Mouse (Mus musculus): ENCODE data around the gene Lta.

The Lta gene

GRCm38 (mm10) chr17:35205380-35205769 lies 224 bp upstream of the Lta start:
- no peak for DNase-seq

GRCm38 (mm10) chr17:35202442-35202841 lies 2.7 kb downstream of the Lta start:
- DNase-seq, result no peak

- peak in 1 of 2 experiments; percentile 44 for DNase-seq
These were observed 3.4 kb downstream of the Lta start, which contains the start of gene Tnf for GRCm38 (mm10) chr17:35201787-35202186. TSS of gene Tnf (minus strand) at chr17:35202007.

GRCm38 (mm10) chr17:35201128-35201527 lies 4.0 kb downstream of the Lta start:
- DNase-seq, result no peak

- no peak for DNase-seq
These were observed 4.8 kb downstream of the Lta start for GRCm38 (mm10) chr17:35200398-35200797.

DNA sequence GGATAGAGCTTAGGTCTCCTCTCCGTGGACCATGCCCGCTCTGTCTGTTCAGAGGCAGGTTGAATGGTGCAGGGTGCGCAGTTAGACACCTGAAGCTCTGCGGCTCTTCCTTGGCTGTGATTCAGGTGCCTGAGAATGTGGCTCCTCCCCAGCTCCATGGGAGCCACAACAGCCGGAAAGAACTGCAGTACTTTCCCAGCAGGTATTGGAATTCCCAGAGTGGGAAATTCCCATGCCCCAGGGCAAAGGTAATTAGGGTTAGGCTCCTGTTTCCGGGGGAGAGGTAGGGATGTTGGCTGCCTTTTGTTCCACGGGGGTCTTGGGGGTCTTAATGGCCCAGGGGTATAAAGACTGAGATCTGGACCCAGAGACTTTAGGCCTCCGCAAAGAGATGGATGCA lies 6.2 kb downstream of the Lta start:
- DNase-seq, result no peak

DNA sequence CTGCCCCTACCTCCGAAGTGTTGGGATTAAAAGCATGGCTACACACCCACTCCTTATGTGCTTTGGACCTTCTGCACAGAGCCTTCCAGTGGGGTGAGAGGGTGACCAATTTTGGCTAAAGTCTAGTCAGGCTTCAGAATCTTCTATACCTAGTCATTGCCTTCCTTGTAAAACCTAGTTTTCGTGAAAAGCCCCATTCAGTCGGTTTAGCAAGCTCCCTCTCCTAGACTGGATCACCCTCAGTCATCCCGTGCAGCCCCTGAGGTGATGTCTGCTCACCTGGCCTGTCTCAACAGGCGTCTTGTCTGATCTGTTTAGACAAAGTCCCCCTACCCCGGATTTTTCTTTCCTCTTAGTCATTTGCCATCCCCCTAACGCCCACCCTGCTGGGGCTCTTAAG lies 7.1 kb downstream of the Lta start:
- no peak for DNase-seq

GRCm38 (mm10) chr17:35197126-35197525 lies 8.0 kb downstream of the Lta start:
- DNase-seq, result no peak

DNA sequence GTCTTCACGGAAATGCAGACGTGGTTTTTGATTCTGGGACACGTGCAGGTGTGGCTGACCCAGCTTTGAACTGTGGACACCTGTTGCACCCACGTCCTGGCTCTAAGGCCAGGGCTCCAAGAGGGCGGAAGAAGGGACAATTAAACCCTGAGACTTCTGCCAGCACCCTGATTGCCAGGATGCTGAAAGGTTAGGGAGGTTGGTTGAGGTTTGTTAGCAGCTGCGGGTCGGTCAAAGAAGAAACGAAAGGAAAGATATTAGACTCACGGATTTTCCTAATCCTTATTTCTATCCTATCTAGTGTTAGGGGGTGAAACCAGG lies 8.9 kb downstream of the Lta start:
- DNase-seq, result no peak

- DNase-seq, result peak; percentile 48 to 74
These were observed 9.4 kb downstream of the Lta start for GRCm38 (mm10) chr17:35195631-35196320.

DNA sequence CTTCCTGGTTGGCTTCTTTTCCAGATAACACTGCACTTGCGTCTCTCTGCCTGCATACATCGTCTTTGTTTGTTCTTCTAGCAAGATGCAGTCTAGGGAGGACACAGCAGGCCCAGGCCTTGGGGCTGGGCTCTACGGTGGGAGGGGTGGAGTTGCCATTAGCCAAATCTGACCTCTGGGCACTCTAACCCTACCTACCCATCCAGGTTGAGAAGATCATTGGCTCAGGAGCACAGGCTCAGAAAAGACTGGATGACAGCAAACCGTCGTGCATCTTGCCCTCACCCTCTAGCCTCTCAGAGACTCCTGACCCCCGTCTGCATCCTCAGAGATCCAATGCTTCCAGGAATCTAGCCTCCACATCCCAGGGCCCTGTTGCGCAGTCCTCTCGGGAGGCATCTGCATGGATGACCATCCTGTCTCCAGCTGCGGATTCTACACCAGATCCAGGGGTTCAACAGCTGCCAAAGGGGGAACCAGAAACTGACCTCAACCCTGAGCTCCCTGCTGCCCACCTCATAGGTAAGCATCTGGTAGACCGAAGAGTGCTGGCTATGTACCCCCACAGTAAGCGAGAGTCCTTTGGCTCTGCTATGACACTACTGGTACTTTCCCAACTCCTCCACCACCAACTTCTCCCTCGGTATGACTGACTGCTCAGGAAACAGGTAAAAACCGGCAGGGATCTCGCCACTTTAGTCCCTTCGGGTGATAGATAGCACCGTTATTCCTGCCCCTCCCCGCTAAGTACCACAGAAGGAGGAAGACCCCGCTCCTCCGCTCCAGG lies 10.1 kb downstream of the Lta start:
- no peak for DNase-seq

DNA sequence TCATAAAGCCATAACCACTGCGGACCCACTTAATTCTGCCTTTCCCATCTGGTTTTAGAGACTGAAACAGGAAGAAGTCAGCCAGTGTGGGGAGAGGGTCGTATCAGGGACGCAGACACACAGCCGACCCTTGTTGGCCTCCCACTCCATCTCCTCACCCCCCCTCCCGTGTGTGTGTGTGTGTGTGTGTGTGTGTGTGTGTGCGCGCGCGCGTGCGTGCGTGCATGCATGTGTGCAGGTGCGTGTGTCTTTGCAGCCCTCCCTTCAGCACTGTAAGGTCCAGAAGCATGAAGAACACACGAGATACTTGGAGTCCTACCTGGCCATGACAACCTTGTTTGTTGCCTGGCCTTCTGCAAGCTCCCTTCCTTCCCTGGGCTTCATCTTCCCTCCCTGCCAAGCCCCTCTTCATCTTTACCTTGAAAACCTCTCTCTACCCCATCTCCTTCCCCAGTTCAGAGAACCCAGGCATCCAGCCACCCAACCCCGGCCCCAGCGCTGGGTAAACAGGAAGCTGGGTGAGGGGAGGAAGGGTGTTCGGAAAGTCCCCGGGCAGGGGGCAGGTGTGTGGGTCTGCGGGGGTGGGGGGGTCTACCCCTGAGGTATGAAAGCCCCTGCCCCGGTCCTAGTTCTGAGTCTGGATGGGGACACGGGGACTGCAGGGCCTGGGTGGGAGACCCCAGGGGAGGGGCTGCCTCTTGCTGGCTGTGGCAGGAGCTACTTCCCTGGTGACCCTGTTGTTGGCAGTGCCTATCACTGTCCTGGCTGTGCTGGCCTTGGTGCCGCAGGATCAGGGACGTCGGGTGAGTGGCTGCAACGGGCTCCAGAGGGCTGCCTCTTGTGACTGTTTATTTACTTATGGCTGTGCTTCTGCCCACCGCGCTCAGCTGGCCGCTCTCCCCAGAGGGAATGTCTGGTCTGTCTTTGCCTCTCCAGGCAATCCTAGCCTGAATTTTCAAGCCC lies 11.0 kb downstream of the Lta start, which contains the start of gene Ltb:
TSS of gene Ltb (plus strand) at position 559 of the 963 bp plus-strand sequence.
- no peak for DNase-seq

DNA sequence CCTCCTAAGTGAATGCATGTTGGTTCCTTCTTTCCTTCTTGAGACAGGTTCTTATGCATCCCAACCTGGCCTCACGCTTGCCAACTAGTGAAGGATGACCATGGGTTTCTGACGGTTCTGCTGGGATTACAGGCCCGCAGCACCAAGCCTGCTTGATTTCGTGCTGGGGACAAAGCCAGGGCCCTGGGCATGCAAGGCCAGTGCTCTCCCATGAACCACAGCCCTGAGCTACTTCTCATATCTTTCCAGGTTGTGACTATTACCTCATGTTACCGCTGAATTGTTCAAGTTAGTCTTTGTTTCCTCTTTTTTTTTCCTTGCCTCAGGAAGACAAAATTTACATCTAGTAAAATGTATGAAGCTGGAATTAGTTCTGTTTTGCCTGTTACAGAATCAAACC lies 12.2 kb downstream of the Lta start:
- DNase-seq, result no peak

DNA sequence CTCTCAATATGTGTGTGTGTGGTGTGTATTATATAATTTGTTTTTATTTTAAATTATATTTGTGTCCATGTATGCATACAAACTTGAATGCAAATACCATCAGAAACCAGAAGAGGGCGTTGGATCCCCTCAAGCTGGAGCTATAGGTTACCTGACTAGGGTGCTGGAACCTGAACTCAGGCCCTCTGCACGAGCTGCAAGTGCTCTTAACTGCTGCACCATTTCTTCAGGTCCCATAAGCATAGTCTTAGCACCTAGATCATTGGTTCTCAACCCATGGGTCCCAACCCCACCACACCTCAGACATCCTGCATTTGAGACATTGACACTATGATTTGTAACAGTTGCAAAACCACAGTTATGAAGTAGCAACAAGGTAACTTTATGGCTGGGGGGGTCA lies 13.4 kb downstream of the Lta start:
- DNase-seq, result no peak

GRCm38 (mm10) chr17:35190096-35190495 lies 15.1 kb downstream of the Lta start:
- no peak for DNase-seq

GRCm38 (mm10) chr17:35189186-35189585 lies 16.0 kb downstream of the Lta start:
- no peak for DNase-seq

DNA sequence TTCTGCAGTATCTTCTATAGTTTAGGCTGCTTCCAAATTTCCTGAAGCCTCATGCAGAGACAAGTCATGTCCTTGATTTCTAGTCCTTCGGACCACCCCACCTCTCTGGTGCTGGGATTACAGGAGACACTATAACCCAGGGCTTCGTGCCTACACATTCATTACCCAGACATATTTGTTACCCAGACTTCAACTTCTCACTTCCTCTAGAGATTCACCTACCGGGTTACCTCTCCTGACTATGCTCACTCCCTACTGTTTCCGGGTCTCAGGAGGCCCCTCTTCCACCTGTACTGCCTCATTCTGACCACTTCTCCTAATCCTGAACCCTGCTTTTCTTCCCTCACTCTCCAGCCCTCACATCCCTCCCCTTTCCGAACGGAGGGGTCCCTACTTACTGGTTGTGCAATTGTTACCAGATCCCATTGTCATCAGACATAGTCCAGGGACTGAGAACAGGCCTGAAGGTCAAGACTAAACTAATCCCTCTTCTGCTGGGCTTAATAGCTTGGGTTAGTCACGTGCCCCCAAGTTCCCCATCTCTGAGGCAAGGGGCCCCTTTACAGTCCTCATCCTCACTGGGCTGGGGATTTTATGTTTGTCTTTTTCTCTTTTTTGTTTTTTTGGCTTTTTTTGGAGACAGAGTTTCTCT lies 17.1 kb downstream of the Lta start, which contains the start of gene Lst1:
TSS of gene Lst1 (minus strand) at position 481 of the 652 bp plus-strand sequence.
- DNase-seq, result no peak

- no peak for DNase-seq
These were observed 17.8 kb downstream of the Lta start for GRCm38 (mm10) chr17:35187345-35187744.

DNA sequence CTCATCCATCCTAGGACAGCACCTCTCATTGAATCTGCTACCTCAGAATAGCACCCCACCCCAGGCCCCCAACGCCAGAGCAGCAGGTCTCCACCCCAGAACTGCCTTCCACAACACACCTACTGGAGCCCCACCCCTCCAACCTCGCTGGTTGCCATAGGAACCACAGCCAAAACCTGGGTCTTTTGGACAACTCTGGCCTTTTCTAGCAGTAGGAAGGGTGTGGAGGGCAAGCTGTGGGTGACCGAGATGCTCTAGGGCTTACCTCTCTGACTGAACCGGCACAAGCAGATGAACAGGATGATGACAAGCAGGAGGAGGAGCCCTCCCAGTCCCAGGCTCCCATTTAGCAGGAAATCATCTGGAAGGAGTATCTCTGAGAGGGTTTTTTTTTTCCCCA lies 18.5 kb downstream of the Lta start:
- no peak for DNase-seq

DNA sequence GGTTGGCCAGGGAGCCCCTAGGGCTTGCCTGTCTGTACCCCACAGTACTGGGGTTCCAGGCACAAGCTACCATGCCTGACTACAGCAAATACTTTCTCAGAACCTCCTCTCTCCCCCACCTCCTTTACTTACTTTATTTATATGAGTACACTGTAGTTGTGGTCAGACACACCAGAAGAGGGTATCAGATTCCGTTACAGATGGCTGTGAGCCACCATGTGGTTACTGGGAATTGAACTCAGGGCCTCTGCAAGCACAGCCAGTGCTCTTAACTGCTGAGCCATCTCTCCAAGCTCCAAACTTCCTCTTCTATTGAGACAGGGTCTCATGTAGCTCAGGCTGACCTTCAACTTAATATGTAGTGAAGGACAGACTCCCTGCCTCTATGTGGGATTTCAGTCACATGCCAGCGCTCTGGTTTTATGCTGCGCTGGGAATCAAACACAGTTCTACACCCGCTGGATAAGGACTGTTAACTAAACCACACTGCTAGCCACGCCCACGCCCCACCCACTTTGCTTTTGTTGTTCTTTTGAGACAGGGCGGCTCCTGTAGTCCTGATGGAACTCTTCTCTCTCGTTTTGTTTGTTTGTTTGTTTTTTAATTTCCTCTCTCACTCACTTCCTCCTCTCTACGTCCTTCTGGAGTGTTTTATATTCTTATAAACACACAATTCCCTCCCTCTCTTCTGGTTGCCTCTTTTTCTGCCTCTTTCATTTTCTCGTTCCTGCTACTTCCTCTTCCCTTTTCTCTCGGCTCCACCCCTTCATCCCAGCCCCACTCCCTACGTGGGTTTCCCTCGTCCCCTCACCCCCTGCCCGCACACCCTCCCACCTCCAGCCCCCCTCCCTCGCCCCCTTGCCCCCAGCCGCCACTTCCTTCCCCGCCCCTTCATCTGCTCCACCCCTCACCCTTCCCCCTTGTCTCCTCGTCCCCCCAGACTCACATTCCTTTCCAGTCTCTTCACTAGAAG lies 19.2 kb downstream of the Lta start:
- DNase-seq, result peak; percentile 44 to 68

- no peak for DNase-seq
These were observed 25.1 kb downstream of the Lta start for GRCm38 (mm10) chr17:35180093-35180492.
